Mouse (Mus musculus) skeletal muscle tissue, adult 2 months (tissue): ENCODE measurements around the gene Clec2h.
"Not testable (repeated sequence)": the region's sequence is repeated elsewhere in the genome, so short reads cannot be mapped to it uniquely, and the experiment has no call there.

Experiments used
- DNase-seq: peaks from one replicate; pipeline ENCODE4 v3.0.0-alpha.2; 2012; ENCODE audit warnings: low read depth, low spot score

Gene Clec2h

GRCm38 (mm10) chr6:128662206-128662605, at the start of gene Clec2h:
Clec2h (plus strand) TSS chr6:128662385.
- no peak for DNase-seq

- DNase-seq, result no peak
Measured at GRCm38 (mm10) chr6:128622733-128623132, 39.5 kb upstream of the Clec2h start.

- DNase-seq, result not testable (repeated sequence)
Measured at GRCm38 (mm10) chr6:128623433-128623832, 38.8 kb upstream of the Clec2h start, which contains the start of gene Klrb1a. Klrb1a (minus strand) TSS chr6:128623533.

GRCm38 (mm10) chr6:128624425-128624824, 37.8 kb upstream of the Clec2h start:
- DNase-seq, result peak; percentile 10

- not testable (repeated sequence) for DNase-seq
Measured at GRCm38 (mm10) chr6:128625246-128625645, 36.9 kb upstream of the Clec2h start.

- DNase-seq, result peak; percentile 0
Measured at GRCm38 (mm10) chr6:128629771-128630739, 32.1 kb upstream of the Clec2h start.

DNA sequence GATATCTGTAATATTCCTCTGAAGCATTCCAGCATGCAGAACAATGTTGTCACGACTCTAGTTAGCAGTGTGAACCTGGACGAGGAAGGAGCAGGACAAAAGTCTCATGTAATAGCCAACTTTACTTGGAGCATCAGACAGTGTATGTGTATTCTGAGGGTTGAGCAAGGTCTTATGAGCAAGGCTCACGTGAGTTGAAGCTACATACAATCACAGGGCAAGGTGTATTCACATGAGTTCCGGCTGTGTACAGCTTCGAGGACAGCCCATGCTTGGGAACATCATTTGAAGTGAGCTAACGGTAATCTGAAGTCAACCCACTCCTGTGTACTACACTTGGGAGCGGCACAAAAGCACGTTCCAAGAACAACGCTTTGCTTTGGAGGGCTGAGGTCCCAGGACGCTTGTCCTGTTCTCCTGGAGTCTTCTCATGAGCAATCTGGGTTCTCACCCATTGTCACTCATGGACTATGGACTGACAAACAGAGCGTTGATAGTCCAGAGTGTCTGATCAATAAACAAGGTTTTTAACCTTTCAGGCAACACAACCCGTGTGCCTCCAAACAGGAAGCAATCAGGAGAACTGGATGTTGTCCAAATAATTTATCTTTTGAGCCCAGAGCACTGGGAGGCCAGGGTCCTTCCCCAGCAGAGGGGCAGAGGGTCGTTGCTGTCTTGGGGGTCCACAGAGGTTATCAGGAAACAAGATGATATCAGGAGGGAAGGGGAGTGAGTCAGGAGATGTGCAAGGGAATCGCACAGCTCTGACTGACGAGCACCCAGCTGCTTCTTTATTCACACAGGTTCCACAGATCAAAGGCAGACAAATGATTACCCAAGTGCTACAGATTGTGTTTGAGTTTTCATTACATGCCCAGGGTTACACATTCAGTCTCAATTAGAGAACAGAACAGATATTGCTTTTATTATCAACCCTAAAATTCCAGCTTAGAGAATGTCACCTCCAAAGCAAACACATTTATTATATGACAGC, 31.0 kb upstream of the Clec2h start:
- not testable (repeated sequence) for DNase-seq

DNA sequence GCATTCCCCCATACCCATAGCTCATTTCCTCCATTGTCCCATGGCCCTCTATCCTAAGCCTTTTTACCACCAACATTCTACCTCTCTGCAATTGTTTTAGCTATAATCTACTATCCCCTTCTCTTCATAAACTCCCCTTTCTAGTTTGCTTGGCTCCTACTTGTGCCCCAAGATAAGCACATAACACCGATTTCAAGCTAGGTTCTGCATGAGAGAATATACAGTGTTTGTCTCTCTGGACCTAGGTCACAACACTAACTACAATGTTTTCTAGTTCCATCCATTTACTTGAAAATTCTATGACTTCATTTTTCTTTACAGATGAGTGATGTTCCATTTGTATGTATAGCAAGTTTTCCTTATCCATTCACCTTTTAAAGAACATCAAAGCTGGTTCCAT, 21.5 kb upstream of the Clec2h start:
- DNase-seq, result no peak

GRCm38 (mm10) chr6:128641116-128641716, 21.0 kb upstream of the Clec2h start:
- no peak for DNase-seq

DNA sequence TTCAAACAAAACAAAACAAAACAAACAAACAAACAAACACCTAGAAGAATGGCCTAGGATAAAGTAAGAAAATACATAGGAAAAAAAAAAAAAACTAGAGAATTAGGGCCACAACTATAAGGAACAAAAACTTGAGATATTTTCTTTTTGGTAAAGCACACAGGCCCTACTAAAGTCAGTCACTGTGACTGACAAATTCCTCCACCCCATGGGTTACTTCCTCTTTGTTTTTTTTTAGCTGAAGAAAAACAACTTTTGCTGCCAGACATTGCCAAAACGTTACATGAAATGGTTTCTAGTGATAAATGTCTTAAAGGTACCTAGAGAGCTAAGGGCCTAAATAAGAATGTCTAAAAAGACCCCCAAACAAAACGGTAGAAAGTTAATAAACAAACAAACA, 18.2 kb upstream of the Clec2h start:
- DNase-seq, result peak; percentile 15

- not testable (repeated sequence) for DNase-seq
Measured at GRCm38 (mm10) chr6:128644694-128645093, 17.5 kb upstream of the Clec2h start.

DNA sequence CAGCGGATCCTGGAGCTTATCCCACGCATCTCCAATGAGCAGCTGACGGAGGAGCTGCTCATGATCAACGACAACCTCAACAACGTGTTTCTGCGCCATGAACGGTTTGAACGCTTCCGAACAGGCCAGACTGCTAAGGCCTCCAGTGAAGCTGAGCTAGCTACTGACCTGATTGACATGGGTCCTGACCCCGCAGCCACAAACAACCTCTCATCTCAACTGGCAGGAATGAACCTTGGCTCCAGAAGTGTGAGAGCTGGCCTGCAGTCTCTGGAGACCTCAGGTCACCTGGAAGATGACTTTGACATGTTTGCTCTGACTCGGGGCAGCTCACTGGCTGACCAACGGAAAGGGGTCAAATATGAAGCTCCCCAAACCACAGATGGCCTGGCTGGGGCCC, 16.5 kb upstream of the Clec2h start:
- DNase-seq, result not testable (repeated sequence)

DNA sequence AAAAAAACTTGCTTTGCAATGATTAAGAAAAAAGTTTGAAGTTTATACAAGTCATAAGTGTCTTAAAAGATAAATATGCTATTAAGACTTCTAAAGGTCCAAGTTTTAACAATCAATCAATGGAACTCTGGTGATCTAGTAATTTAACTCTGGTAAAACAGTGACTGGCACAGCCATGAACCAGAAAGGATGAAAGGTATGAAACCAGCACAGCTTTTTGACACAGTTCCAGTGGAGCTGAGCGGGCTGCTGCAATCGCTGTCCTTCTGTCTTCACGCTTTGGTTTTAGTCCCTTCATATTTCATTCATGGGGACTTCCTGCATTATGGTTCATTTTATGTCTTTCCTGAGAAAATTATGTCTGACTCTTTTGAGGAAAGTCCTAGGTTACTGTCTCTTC, 12.5 kb upstream of the Clec2h start:
- no peak for DNase-seq

DNA sequence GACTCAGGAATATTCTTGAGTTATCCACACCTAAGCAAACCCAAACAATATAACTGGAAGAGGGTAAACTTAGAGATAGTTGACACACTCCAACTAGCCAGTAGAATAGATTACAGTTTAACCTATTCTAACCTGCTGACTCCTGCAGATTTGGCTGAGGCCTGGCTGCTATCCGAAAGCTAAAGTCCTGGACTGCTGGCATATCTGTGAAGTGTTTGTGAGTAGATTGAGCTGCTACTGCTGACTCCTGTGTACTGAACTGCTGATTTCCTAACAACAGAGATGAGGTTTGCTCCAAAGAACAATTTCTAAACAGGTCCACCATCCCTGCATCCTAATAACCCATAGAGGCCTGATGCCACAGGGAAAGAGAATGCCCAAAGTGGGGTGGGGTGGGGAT, 12.0 kb upstream of the Clec2h start:
- no peak for DNase-seq

DNA sequence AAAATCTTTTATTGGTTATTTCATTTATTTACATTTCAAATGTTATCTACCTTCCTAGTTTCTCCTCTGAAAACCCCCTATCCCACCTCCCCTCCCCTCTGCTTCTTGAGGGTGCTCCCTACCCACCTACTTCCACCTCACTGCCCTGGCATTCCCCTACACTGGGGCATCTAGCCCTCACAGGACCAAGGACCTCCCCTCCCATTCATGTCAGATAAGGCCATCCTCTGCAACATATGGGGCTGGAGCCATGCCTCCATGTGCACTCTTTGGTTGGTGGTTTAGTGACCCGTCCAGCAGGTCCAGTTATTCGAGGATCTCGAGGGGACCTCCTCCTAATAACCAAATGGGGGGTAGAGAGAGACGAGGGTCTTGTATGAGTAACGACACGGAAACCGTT, 11.4 kb upstream of the Clec2h start:
- DNase-seq, result not testable (repeated sequence)

GRCm38 (mm10) chr6:128652938-128653337, 9.2 kb upstream of the Clec2h start:
- no peak for DNase-seq

DNA sequence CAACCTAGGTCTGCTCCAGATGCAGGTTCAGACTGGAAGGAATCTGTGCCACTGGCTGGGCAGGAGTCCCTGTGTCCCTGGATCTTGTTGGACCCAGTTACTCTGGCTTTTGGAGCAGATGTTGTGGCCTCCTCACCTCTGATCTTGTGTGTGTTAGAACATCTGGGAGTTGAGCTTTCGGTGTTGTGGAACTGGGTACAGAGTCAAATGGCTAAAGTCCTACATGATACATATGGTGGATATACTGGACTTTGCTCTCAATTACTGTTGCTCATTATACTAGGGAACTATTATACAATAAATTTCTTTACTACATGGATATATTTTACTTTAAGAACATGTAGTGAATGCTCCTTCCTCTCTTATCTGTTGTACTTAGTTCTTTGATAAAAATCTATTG, 936 bp upstream of the Clec2h start:
- no peak for DNase-seq

- DNase-seq, result no peak
Measured at GRCm38 (mm10) chr6:128669936-128670335, 7.8 kb downstream of the Clec2h start.

- no peak for DNase-seq
Measured at GRCm38 (mm10) chr6:128679574-128679973, 17.4 kb downstream of the Clec2h start.

DNA sequence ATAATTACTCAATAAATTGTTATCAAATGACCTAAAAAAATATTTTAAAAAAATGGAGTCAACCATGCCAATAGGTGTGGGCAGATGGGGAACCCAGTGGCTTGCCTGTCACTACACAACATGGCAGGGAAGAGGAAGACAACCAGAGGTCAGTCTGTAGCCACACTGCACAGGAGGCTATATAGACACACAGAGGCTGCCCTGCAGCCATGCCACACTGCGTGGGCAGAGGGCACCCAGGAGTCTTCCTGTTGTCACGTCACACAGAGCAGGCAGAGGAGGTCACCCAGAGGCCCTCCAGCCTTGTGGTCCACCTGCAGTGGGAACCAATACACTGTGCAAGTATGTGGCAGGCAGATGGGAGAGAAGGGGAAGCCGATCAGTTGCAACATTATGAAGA, 39.5 kb downstream of the Clec2h start:
- no peak for DNase-seq

- DNase-seq, result no peak
Measured at GRCm38 (mm10) chr6:128722959-128723358, 60.8 kb downstream of the Clec2h start, which contains the start of gene Klrb1. Klrb1 (minus strand) TSS chr6:128723059.
